Mouse (Mus musculus) heart, embryonic 13.5 days (tissue): Measurements from ENCODE around the gene Slc5a4b. TPM values are rescaled to one million over a fixed set of nuclear protein-coding genes. Genes with fewer than 3 reads are reported as not detected.

Experiments
- ATAC-seq: fragments of 200-750 bp; cut with Nextera tagmentation; 2 replicates; pipeline ENCODE4 v1.8.0; 2017; ENCODE audit warnings: moderate TSS enrichment; ENCODE audit not compliant: insufficient number of reproducible peaks, low FRiP score, low TSS enrichment; ENCODE audit errors: extremely low read depth
- H3K27ac ChIP-seq: fragments of 300-500 bp; sonication (generic); replicated peaks from 2 replicates; pipeline ENCODE4 v1.5.1; 2015; ENCODE audit warnings: moderate library complexity, mild to moderate bottlenecking, inconsistent platforms
- H3K27me3 ChIP-seq: fragments of 300-500 bp; sonication (generic); replicated peaks from 2 replicates; pipeline ENCODE4 v1.6.1; 2015; ENCODE audit warnings: mild to moderate bottlenecking, inconsistent platforms
- H3K36me3 ChIP-seq: fragments of 300-500 bp; sonication (generic); 2 replicates; pipeline ENCODE4 v1.6.1; 2015; ENCODE audit warnings: mild to moderate bottlenecking, inconsistent platforms
- H3K4me1 ChIP-seq: fragments of 300-500 bp; sonication (generic); 2 replicates; pipeline ENCODE4 v1.6.1; 2015; ENCODE audit warnings: inconsistent platforms
- H3K4me2 ChIP-seq: fragments of 300-500 bp; sonication (generic); 2 replicates; pipeline ENCODE4 v1.6.1; 2015; ENCODE audit warnings: inconsistent platforms, mild to moderate bottlenecking, moderate library complexity
- H3K4me3 ChIP-seq: fragments of 300-500 bp; sonication (generic); 2 replicates; pipeline ENCODE4 v1.5.1; 2015; ENCODE audit warnings: moderate library complexity, mild to moderate bottlenecking, inconsistent platforms
- H3K9ac ChIP-seq: fragments of 300-500 bp; sonication (generic); 2 replicates; pipeline ENCODE4 v1.6.1; 2015; ENCODE audit warnings: inconsistent platforms, mild to moderate bottlenecking, moderate library complexity
- H3K9me3 ChIP-seq: fragments of 300-500 bp; sonication (generic); 2 replicates; pipeline ENCODE4 v1.6.1; 2016; ENCODE audit warnings: inconsistent platforms
- WGBS: fragments of 180-500 bp; shearing (Covaris S2); methylation state at CpG from one replicate; pipeline ENCODE4 v1.1.7; 2015; ENCODE audit warnings: mixed read lengths; 5-methylcytosine and 5-hydroxymethylcytosine counted together
- microRNA-seq: library from miRNA; unstranded; fragments of <30 nt; microRNA quantifications from one replicate; pipeline ENCODE4, GENCODE M21; 2016
- polyA plus RNA-seq: library from polyadenylated mRNA; unstranded; fragments of >200 nt; fragmentation: Nextera tagmentation; extraction: Ambion mirVana; gene quantifications from 2 replicates; pipeline ENCODE4 v1.2.1, GENCODE M21; 2015

Slc5a4b gene
- polyA plus RNA-seq, 1 experiment from 2014 or later: not detected

DNA sequence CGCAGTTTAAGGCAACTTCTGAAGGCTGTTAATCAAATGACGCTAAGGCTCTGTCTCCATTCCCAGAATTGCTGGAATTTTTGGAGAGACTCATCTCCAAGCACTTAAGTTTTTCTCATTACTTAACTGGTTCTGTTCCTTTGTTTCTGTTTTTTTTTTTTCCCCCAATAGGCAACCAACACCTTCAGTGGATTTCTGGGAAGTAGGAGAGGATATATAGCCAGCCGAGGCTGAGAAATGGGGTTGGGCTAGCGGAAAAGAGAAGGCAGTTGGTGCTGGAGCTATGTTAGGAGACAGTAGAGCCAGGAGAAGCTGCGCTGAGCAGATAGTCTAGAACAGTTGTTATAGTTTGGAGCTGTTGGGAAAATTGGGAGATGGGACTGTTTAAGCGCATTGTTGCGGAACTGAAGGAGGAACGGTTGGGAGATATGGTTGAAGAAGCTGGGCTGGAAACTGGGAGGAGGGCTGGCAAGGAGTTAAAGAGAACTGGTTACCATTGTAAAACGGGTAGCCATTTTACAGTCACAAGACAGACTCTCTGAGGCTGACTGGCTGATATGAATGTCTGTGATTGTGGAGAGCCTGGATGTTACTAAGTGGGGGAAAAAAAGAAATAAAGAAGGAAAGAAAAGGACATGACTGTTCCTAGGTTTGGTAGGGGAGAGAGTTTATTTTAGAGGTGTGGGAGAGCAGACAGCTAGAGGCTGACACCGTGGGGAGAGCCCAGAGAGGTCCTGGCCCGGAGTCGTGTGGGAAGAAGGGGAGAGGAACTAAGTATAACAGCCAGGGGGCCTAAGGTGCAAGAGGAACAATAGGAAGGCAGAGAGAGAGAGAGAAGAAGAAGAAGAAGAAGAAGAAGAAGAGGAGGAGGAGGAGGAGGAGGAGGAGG, 83.4 kb downstream of the Slc5a4b start:
- no peak overlapping the region for H3K9ac ChIP-seq
- WGBS: 49% methylated on average over 12 of the region's 12 CpGs
- H3K4me3 ChIP-seq: no peak overlapping the region
- no peak overlapping the region for H3K4me2 ChIP-seq
- ATAC-seq: no peak
- H3K9me3 ChIP-seq: peaks cover 4% of the 10 kb centered on the region; the same call in 1 of the 2 replicates
- H3K36me3 ChIP-seq: no peaks in the 10 kb centered on the region
- peaks cover 16% of the 10 kb centered on the region for H3K4me1 ChIP-seq
- H3K27me3 ChIP-seq: no peaks in the 10 kb centered on the region
- peak overlapping the region; percentile 36; the same call in 1 of the 2 replicates for H3K27ac ChIP-seq

DNA sequence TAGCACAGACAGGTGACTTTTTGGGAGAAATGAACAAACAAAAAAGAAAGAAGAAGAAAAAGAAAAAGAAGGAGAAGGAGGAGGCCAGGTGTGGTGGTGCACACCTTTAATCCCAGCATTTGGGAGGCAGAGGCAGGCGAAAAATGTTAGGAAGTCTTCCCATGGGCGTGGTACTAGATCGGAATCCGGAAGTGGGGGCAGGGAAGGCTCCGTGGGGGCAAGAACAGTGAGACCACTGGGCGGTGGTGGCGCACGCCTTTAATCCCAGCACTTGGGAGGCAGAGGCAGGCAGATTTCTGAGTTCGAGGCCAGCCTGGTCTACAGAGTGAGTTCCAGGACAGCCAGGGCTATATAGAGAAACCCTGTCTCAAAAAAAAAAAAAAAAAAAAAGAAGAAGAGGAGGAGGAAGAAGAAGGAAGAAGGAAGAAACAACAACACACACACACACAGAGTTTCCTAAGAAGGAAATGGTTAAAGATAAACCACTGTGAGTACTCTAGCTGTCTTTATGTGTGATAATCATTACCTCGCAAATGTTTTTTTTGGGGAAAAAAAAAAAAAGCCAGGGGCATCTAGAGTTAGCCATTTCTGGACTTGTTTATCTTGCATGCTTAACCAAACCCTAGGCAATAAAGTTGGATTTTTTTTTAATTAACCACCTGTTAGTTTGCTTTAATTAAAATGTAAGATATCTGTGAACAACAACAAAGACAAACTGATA, 85.1 kb downstream of the Slc5a4b start:
- 90% methylated on average over 10 of the region's 10 CpGs for WGBS
- H3K27me3 ChIP-seq: no peaks in the 10 kb centered on the region

DNA sequence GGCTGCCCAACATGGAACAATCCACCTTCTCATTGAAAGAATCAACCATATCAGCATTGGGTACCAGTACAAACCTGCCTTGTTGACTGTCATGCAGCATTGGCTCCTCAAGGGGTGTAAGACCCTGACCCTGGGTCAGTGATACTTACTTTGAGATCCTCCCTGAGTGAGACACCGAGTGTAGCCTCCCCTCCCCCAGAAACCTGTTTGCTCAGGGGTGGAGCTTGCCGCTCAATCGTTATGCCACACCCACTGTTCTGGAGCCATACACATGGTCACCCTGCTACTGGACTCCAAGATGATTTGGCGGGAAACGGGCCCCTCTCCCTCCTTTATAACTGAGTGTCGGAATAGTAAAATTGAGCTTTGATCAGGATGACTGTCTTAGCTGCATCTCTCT, 86.8 kb downstream of the Slc5a4b start:
- Histone ChIP-seq H3K36me3 (no peaks in the 10 kb centered on the region), H3K27ac (no peak overlapping the region), H3K9ac (no peak overlapping the region), H3K4me3 (no peak overlapping the region), H3K4me1 (peaks cover 11% of the 10 kb centered on the region), H3K4me2 (no peak overlapping the region), H3K9me3 (peaks cover 4% of the 10 kb centered on the region; the same call in 1 of the 2 replicates), H3K27me3 (no peaks in the 10 kb centered on the region)
- WGBS: 83% methylated on average over 6 of the region's 6 CpGs
- ATAC-seq: no peak

More for the DNA sequence above, 85.1 kb downstream of the Slc5a4b start:
- no peaks in the 10 kb centered on the region for H3K36me3 ChIP-seq
- H3K27ac ChIP-seq: no peak overlapping the region
- ATAC-seq: no peak
- no peak overlapping the region for H3K9ac ChIP-seq
- no peak overlapping the region for H3K4me2 ChIP-seq
- peaks cover 4% of the 10 kb centered on the region; the same call in 1 of the 2 replicates for H3K9me3 ChIP-seq
- peaks cover 11% of the 10 kb centered on the region for H3K4me1 ChIP-seq
- no peak overlapping the region for H3K4me3 ChIP-seq

DNA sequence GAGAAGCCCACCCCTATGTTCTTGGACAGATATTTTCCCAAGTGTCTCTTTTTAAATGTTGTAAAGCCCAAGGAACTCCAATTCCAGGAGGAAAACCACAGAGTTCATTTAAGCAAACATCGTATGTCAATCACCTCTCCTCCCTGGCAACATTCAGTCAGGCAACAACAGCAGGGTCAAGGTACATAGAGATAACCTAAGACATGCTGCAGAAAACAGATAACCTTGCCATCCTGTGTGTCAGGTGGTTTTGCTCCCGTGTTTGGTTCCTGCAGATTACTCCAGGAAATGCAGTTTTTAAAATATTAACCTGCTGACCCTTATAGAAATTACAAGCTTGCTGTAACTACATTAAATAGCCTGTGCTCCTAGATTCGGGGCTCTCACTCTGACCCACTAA, 89.0 kb downstream of the Slc5a4b start:
- ATAC-seq: no peak
- WGBS: 44% methylated on average over 3 of the region's 3 CpGs
- Histone ChIP-seq H3K9ac (no peak overlapping the region), H3K27ac (no peak overlapping the region), H3K4me3 (no peak overlapping the region), H3K4me2 (no peak overlapping the region), H3K27me3 (no peaks in the 10 kb centered on the region), H3K9me3 (peaks cover 4% of the 10 kb centered on the region; the same call in 1 of the 2 replicates), H3K36me3 (no peaks in the 10 kb centered on the region), H3K4me1 (no peaks in the 10 kb centered on the region)

DNA sequence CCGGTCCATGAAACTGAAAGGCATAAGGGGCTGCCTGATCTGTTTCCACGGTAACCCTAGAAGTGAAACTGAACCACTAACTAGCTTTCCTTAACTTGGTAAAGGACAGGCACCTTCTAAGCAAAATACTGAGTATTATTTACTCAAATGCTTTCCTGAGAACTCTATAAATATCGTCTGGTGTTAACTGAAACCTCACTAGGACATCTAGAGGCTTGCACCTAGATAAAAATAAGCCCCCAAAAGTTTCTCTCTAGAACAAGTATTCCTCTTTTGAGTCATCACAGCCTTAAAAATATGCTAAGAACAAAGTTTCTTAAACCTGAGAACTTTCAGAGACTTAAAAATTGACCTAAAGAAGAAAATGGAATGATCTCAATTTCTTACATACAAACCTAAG, 93.9 kb downstream of the Slc5a4b start:
- no peak overlapping the region for H3K4me3 ChIP-seq
- no peaks in the 10 kb centered on the region for H3K36me3 ChIP-seq
- H3K27me3 ChIP-seq: no peaks in the 10 kb centered on the region
- H3K9ac ChIP-seq: no peak overlapping the region
- H3K4me2 ChIP-seq: no peak overlapping the region
- 81% methylated on average over 3 of the region's 3 CpGs for WGBS
- ATAC-seq: no peak
- H3K27ac ChIP-seq: no peak overlapping the region
- H3K4me1 ChIP-seq: no peaks in the 10 kb centered on the region
- no peaks in the 10 kb centered on the region for H3K9me3 ChIP-seq

DNA sequence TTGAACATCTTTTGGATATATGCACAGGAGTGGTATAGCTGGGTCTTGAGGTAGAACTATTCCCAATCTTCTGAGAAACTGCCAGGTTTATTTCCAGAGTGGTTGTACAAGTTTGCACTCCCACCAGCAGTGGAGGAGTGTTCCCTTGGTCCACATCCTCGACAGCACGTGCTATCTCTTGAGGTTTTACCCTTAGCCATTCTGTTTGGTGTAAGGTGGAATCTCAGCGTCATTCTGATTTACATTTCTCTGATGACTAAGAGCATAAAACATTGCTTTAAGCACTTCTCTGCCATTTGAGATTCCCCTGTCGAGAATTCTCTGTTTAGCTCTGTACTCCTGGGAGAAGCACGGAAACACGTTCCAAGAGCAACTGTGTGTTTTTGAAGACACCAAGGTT, 97.8 kb downstream of the Slc5a4b start:
- ATAC-seq: no peak
- no peak overlapping the region for H3K4me2 ChIP-seq
- WGBS: 64% methylated on average over 6 of the region's 6 CpGs

DNA sequence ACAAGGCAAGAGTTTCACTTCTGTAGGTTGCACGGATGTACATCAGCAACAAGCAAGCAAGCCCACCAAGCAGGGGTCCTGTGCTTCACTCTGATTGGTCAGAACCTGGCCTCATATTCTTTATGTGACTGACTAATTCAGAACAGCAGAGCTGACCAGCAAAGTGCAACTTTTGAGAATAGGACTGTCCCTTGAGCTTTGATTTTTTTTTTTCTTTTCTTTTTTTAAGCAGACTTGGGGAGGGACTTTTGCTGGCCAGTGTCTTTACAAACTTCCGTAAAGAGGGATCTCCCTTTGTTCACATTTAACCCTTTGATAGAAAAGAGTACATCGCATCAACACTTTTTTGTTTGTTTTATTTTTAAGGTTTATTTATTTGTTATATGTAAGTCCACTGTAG, 100.9 kb downstream of the Slc5a4b start:
- Histone ChIP-seq H3K4me2 (no peak overlapping the region), H3K9ac (no peak overlapping the region), H3K36me3 (no peaks in the 10 kb centered on the region), H3K4me1 (no peaks in the 10 kb centered on the region), H3K27ac (no peak overlapping the region), H3K4me3 (no peak overlapping the region), H3K9me3 (no peaks in the 10 kb centered on the region), H3K27me3 (no peaks in the 10 kb centered on the region)
- ATAC-seq: no peak
- 78% methylated on average over 3 of the region's 3 CpGs for WGBS

More for the DNA sequence above, 97.8 kb downstream of the Slc5a4b start:
- Histone ChIP-seq H3K36me3 (no peaks in the 10 kb centered on the region), H3K9ac (no peak overlapping the region), H3K4me1 (no peaks in the 10 kb centered on the region), H3K4me3 (no peak overlapping the region), H3K27ac (no peak overlapping the region), H3K27me3 (no peaks in the 10 kb centered on the region), H3K9me3 (no peaks in the 10 kb centered on the region)

Small RNA genes lying within 50 kb of the gene (microRNA-seq; reads per million reads assigned to microRNA genes)
- not detected for gene Mir6409

Other genes starting within 250 kb of the Slc5a4b start
- gene Derl3, start 217.5 kb downstream of the Slc5a4b start, polyA plus RNA-seq: 2.4 TPM in 2 replicates
- gene Smarcb1, start 189.3 kb downstream of the Slc5a4b start, polyA plus RNA-seq: 118 and 125 TPM in 2 replicates
- 463 and 524 TPM in 2 replicates for gene Chchd10, start 177.8 kb downstream of the Slc5a4b start, polyA plus RNA-seq
- 28.6 and 30.7 TPM in 2 replicates for gene Mmp11, start 174.5 kb downstream of the Slc5a4b start, polyA plus RNA-seq
- gene Gm867, start 170.3 kb downstream of the Slc5a4b start, polyA plus RNA-seq: 0.99 and 1.8 TPM in 2 replicates
- 0.25 and 0.41 TPM in 2 replicates for gene Vpreb3, start 167.9 kb downstream of the Slc5a4b start, polyA plus RNA-seq
- not detected in 2 replicates for gene Gm5134, start 156.4 kb downstream of the Slc5a4b start, polyA plus RNA-seq
- 12.2 and 12.5 TPM in 2 replicates for gene Zfp280b, start 78.3 kb downstream of the Slc5a4b start, polyA plus RNA-seq
- not detected in 2 replicates for gene Slc5a4a, start 36.5 kb upstream of the Slc5a4b start, polyA plus RNA-seq
- gene Prmt2, start 126.9 kb upstream of the Slc5a4b start, polyA plus RNA-seq: 50.9 and 57.4 TPM in 2 replicates
- 0.16 and 0.42 TPM in 2 replicates for gene S100b, start 142.9 kb upstream of the Slc5a4b start, polyA plus RNA-seq
- gene Dip2a, start 234.3 kb upstream of the Slc5a4b start, polyA plus RNA-seq: 7.5 and 8.1 TPM in 2 replicates